Comparison of ENCODE assay signal across 13 mouse cellular contexts in the genomic region with DNA sequence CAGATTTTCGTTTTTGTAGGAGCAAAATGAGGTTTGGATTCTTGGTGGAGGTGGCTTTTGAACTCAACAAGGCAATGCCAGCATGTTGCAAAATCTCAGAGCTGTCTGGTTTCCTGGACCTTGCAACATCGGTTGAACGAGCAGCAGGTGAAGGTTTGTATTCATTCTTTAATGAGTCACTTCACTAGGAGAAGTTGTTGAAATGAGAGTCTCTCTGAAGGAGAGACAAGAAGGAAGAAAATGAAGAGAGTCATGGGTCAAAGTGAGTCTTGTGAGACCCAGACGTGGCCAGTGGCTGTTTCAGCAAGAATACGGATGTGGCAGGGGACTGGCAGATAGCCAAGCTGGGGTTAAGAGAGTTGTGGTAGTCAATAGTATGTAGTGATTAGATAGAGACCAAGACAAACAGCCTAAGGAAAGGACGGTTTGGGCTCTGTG. TPM values are rescaled to one million over a fixed set of nuclear protein-coding genes. Genes with fewer than 3 reads are reported as not detected.
DNase-seq lines count a peak whose midpoint lies in the region; ATAC-seq and TF ChIP-seq lines count a peak whose summit lies in the region.
"Had no signal": no experiment of that assay in that cellular context is flagged by ENCODE, and none has a peak within 500 bp of the region (broad histone marks: within the 10 kb centered on the region; RNA-seq: fewer than 3 reads in every experiment).

No protein-coding gene starts in this region.

- H3K4me3 ChIP-seq in liver, adult 2 months (ENCODE audit: insufficient read depth, low read depth, low read length) = peak overlapping the region; percentile 51
- no peak overlapping the region for H3K4me3 ChIP-seq in liver, embryonic 11.5 days (ENCODE audit: low read depth, low read length)
- no peak overlapping the region for H3K4me3 ChIP-seq in liver, embryonic 15.5 days (replicated peaks)
- no peak overlapping the region for H3K4me3 ChIP-seq in gastrocnemius, adult 2 months
- H3K4me3 ChIP-seq: heart, embryonic 15.5 days; layer of hippocampus, adult 2 months; liver, embryonic 13.5 days had no signal

- no peaks in the 10 kb centered on the region for H3K9me3 ChIP-seq in liver, embryonic 11.5 days (ENCODE audit: control insufficient read depth, low read length)
- H3K9me3 ChIP-seq in liver, embryonic 15.5 days (replicated peaks) = no peaks in the 10 kb centered on the region
- H3K9me3 ChIP-seq: heart, embryonic 15.5 days; liver, embryonic 13.5 days had no signal

- no peak for ATAC-seq in liver, embryonic 11.5 days (replicated peaks; ENCODE audit: low FRiP score)
- peak; percentile 97 for ATAC-seq in granulocyte monocyte progenitor cell, adult 5-6 weeks (replicated peaks; ENCODE audit: poor library complexity, severe bottlenecking)
- no peak for ATAC-seq in liver, embryonic 15.5 days (ENCODE audit: insufficient read depth)

- peak overlapping the region; percentile 71 for H3K9ac ChIP-seq in liver, adult 2 months (ENCODE audit: low read depth, low read length)
- H3K9ac ChIP-seq in liver, embryonic 11.5 days (ENCODE audit: low read depth, low read length) = no peak overlapping the region
- H3K9ac ChIP-seq in liver, embryonic 15.5 days = no peak overlapping the region
- H3K9ac ChIP-seq: heart, embryonic 15.5 days; liver, embryonic 13.5 days had no signal

- no peaks in the 10 kb centered on the region for H3K36me3 ChIP-seq in liver, adult 2 months (ENCODE audit: control insufficient read depth, insufficient read depth, low read length)
- H3K36me3 ChIP-seq in liver, embryonic 11.5 days (ENCODE audit: control insufficient read depth, insufficient read depth, low read length) = no peaks in the 10 kb centered on the region
- no peaks in the 10 kb centered on the region for H3K36me3 ChIP-seq in liver, embryonic 15.5 days (replicated peaks)
- H3K36me3 ChIP-seq: heart, embryonic 15.5 days; liver, embryonic 13.5 days had no signal

- no peak for TF ChIP-seq POLR2A in liver, adult 2 months (IDR thresholded peaks at IDR 0.05; ENCODE audit: extremely low read depth, insufficient read depth, low read length)

- 7% methylated on average over 6 of the region's 6 CpGs for WGBS in liver, adult 2 months
- WGBS in liver, embryonic 11.5 days = 52% methylated on average over 6 of the region's 6 CpGs
- WGBS in liver, embryonic 15.5 days (ENCODE audit: insufficient replicate concordance) = 23% methylated on average over 6 of the region's 6 CpGs

- no peaks in the 10 kb centered on the region; the same call in 1 of the 2 replicates for H3K79me2 ChIP-seq in liver, adult 2 months (ENCODE audit: control insufficient read depth, insufficient read depth, low read length)

- H3K27me3 ChIP-seq in liver, adult 2 months (ENCODE audit: control insufficient read depth, insufficient read depth, low read length) = no peaks in the 10 kb centered on the region
- H3K27me3 ChIP-seq in liver, embryonic 11.5 days (replicated peaks; ENCODE audit: control insufficient read depth, insufficient read depth, low read length) = no peaks in the 10 kb centered on the region
- no peaks in the 10 kb centered on the region for H3K27me3 ChIP-seq in liver, embryonic 15.5 days
- H3K27me3 ChIP-seq: heart, embryonic 15.5 days; liver, embryonic 13.5 days had no signal

- DNase-seq in liver, adult 2 months (ENCODE audit: extremely low read depth, low read depth, low spot score) = peak; percentile 98
- no peak for DNase-seq in liver, embryonic 11.5 days (ENCODE audit: low spot score)
- peak; percentile 23 to 32 for DNase-seq in natural killer cell, adult 2 months (ENCODE audit: low spot score in 2 of 2)
- DNase-seq in gastrocnemius, adult 2 months = no peak
- DNase-seq in cerebellum, adult 18-20 months = no peak
- DNase-seq: liver, embryonic 13.5 days; thymus, postnatal 14 days had no signal

- peaks cover 11% of the 10 kb centered on the region for H3K4me1 ChIP-seq in liver, adult 2 months (ENCODE audit: control insufficient read depth, insufficient read depth, low read length)
- no peaks in the 10 kb centered on the region for H3K4me1 ChIP-seq in liver, embryonic 11.5 days (replicated peaks; ENCODE audit: control insufficient read depth, insufficient read depth, low read length)
- H3K4me1 ChIP-seq in liver, embryonic 15.5 days (replicated peaks) = no peaks in the 10 kb centered on the region
- H3K4me1 ChIP-seq: heart, embryonic 15.5 days; liver, embryonic 13.5 days had no signal

- H3K27ac ChIP-seq in liver, adult 2 months (replicated peaks; ENCODE audit: insufficient read depth, low read depth, low read length) = peak overlapping the region; percentile 99
- H3K27ac ChIP-seq in liver, embryonic 11.5 days (ENCODE audit: low read depth, low read length) = no peak overlapping the region
- H3K27ac ChIP-seq in liver, embryonic 15.5 days (replicated peaks) = peak overlapping the region; percentile 38
- H3K27ac ChIP-seq in gastrocnemius, adult 2 months = no peak overlapping the region
- H3K27ac ChIP-seq: heart, embryonic 15.5 days; layer of hippocampus, adult 2 months; liver, embryonic 13.5 days had no signal

- intact Hi-C loops in gastrocnemius, adult 2 months (cut with DNase I) = no loop called here

- TF ChIP-seq CTCF in liver, adult 2 months (IDR thresholded peaks at IDR 0.05; ENCODE audit: low read depth, low read length) = no peak
- no peak for TF ChIP-seq CTCF in gastrocnemius, adult 2 months (IDR thresholded peaks at IDR 0.05)

- no peak overlapping the region for H3K4me2 ChIP-seq in liver, embryonic 11.5 days
- peak overlapping the region; percentile 14 for H3K4me2 ChIP-seq in liver, embryonic 15.5 days
- H3K4me2 ChIP-seq: heart, embryonic 15.5 days; liver, embryonic 13.5 days had no signal

RNA-seq across cellular contexts. Expression of gene Scarb2, which starts 18.2 kb away (rescaled TPM):
- total RNA-seq in liver, adult 2 months (2014; rRNA removed) = 112 and 122 TPM in 2 replicates
- polyA plus RNA-seq in liver, adult 2 months (2012; rRNA removed) = 28.5 and 32.4 TPM in 2 replicates
- 5.7 and 7.0 TPM in 2 replicates for polyA plus RNA-seq in liver, embryonic 11.5 days (2014; fragmentation: Nextera tagmentation; extraction: Ambion mirVana)
- 17.2 and 20.9 TPM in 2 replicates for total RNA-seq in granulocyte monocyte progenitor cell, adult 5-6 weeks (2014; fragmentation: Nextera tagmentation)
- total RNA-seq in granulocyte monocyte progenitor cell, adult 5-6 weeks (2017) = 41.2 and 43.1 TPM in 2 replicates
- polyA plus RNA-seq in liver, embryonic 15.5 days (2015; fragmentation: Nextera tagmentation; extraction: Ambion mirVana) = 7.0 and 8.0 TPM in 2 replicates
- total RNA-seq in gastrocnemius, adult 2 months (2021) = 10 to 100 TPM; 61.7 to 78.6 TPM

RNA-seq across cellular contexts. Expression of gene Fam47e, which starts 30.0 kb away (rescaled TPM):
- total RNA-seq in liver, adult 2 months (2014; rRNA removed) = 30.3 and 36.6 TPM in 2 replicates
- polyA plus RNA-seq in liver, adult 2 months (2012; rRNA removed) = 9.5 and 9.8 TPM in 2 replicates
- 0.38 and 0.52 TPM in 2 replicates for polyA plus RNA-seq in liver, embryonic 11.5 days (2014; fragmentation: Nextera tagmentation; extraction: Ambion mirVana)
- total RNA-seq in granulocyte monocyte progenitor cell, adult 5-6 weeks (2014; fragmentation: Nextera tagmentation) = not detected in 2 replicates
- total RNA-seq in granulocyte monocyte progenitor cell, adult 5-6 weeks (2017) = not detected in 2 replicates
- 4.6 and 7.8 TPM in 2 replicates for polyA plus RNA-seq in liver, embryonic 15.5 days (2015; fragmentation: Nextera tagmentation; extraction: Ambion mirVana)
- not detected for total RNA-seq in gastrocnemius, adult 2 months (2021)
- total RNA-seq: ES-E14 had no signal
- polyA plus RNA-seq: embryonic facial prominence, embryonic 11.5 days had no signal

Comparison
In these comparisons a context has a peak if more than half of its experiments do, and no peak if none do; other contexts are left out.
1. DNase-seq: peak in liver, adult 2 months (single experiment) and natural killer cell, adult 2 months (2 of 2); none in liver, embryonic 11.5 days (single experiment), gastrocnemius, adult 2 months (single experiment) and cerebellum, adult 18-20 months (0 of 2).
2. H3K27ac ChIP-seq: peak in liver, adult 2 months (single experiment) and liver, embryonic 15.5 days (single experiment); none in liver, embryonic 11.5 days (single experiment) and gastrocnemius, adult 2 months (single experiment).
3. RNA of gene Fam47e, which starts 30.0 kb away (total RNA-seq): 30.3 to 36.6 TPM in liver, adult 2 months; not detected in granulocyte monocyte progenitor cell, adult 5-6 weeks and not detected in gastrocnemius, adult 2 months; every median in the first group is over 10 times any median in the second.